Mouse (Mus musculus) cerebellum, adult 2 months (tissue): ENCODE data around the gene Aplnr.

Experiments used
- CTCF ChIP-seq: fragments of 200-500 bp; IDR thresholded peaks from 2 replicates; pipeline ENCODE4 v1.5.1; 2011; ENCODE audit warnings: low read depth, mild to moderate bottlenecking, control low read depth, low read length, moderate library complexity, borderline replicate concordance; ENCODE audit not compliant: insufficient read depth
- POLR2A ChIP-seq: fragments of 200-500 bp; IDR thresholded peaks from 2 replicates; pipeline ENCODE4 v1.6.1; 2011; ENCODE audit warnings: low read length, control low read depth, borderline replicate concordance; ENCODE audit not compliant: insufficient read depth

- TF ChIP-seq CTCF (no peak), POLR2A (no peak)
These were observed 3.4 kb downstream of the Aplnr start for GRCm38 (mm10) chr2:85139393-85139792.
